Mouse (Mus musculus) midbrain, embryonic 10.5 days (tissue): ENCODE measurements around the gene Brdt. TPM values are rescaled to one million over a fixed set of nuclear protein-coding genes. Genes with fewer than 3 reads are reported as not detected.

Source experiments
- DNase-seq: peaks from one replicate; pipeline ENCODE4 v3.0.0-alpha.2; 2017; ENCODE audit warnings: low spot score
- H3K27ac ChIP-seq: fragments of 300-500 bp; sonication (generic); replicated peaks from 2 replicates; pipeline ENCODE4 v1.5.1; 2016; ENCODE audit warnings: mild to moderate bottlenecking
- H3K27me3 ChIP-seq: fragments of 300-500 bp; sonication (generic); 2 replicates; pipeline ENCODE4 v1.6.1; 2016; ENCODE audit warnings: low read depth, mild to moderate bottlenecking; ENCODE audit not compliant: poor library complexity, severe bottlenecking
- H3K36me3 ChIP-seq: fragments of 300-500 bp; sonication (generic); 2 replicates; pipeline ENCODE4 v1.6.1; 2016; ENCODE audit warnings: mild to moderate bottlenecking, moderate library complexity
- H3K4me1 ChIP-seq: fragments of 300-500 bp; sonication (generic); 2 replicates; pipeline ENCODE4 v1.6.1; 2016
- H3K4me3 ChIP-seq: fragments of 300-500 bp; sonication (generic); 2 replicates; pipeline ENCODE4 v1.5.1; 2016; ENCODE audit warnings: mild to moderate bottlenecking, moderate library complexity
- H3K9me3 ChIP-seq: fragments of 300-500 bp; sonication (generic); replicated peaks from 2 replicates; pipeline ENCODE4 v1.6.1; 2016; ENCODE audit warnings: mild to moderate bottlenecking
- WGBS: fragments of 180-500 bp; shearing (Covaris S2); methylation state at CpG from one replicate; pipeline ENCODE4 v1.1.7; 2016; 5-methylcytosine and 5-hydroxymethylcytosine counted together
- polyA plus RNA-seq: library from polyadenylated mRNA; unstranded; fragments of >200 nt; fragmentation: Nextera tagmentation; extraction: Ambion mirVana; gene quantifications from 2 replicates; pipeline ENCODE4 v1.2.1, GENCODE M21; 2016

The Brdt gene
- polyA plus RNA-seq, 1 experiment from 2014 or later: 1.2 TPM

DNA sequence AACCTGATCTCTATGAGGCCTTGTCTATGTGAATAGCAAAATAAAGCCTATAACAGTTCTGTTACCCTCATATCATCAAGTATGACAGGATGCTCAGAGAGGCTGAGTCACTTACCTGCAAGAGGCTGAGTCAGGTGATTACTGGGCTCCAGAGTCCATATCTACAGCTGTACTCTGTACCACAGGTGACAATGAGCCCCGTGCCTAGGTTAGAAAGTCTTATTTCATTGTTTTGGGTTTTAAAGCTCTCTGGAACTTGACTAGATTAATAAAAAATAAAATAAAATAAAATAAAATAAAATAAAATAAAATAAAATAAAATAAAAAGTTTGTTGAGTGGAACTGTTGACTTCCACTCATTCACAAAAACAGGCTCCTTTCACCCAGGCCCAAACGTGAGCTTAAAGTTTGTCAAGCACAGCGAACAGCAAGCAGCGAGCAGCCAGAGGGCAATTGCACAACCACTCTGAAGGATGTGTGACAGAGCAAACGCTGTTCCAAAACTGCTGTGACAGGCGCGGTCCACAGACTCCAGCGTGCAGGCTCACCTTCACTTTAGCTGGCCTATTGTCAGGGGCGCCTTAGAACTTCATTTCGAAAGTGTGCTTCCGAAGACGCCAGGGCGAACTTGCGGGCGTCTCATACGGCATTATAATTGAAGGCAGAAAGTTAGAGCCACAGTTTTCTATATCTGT lies 35.0 kb upstream of the Brdt start:
- Histone ChIP-seq H3K4me3 (no peak overlapping the region), H3K27me3 (peaks cover 21% of the 10 kb centered on the region), H3K4me1 (peaks cover 12% of the 10 kb centered on the region), H3K36me3 (no peaks in the 10 kb centered on the region), H3K9me3 (no peaks in the 10 kb centered on the region), H3K27ac (no peak overlapping the region)
- 75% methylated on average over 16 of the region's 16 CpGs for WGBS
- no peak for DNase-seq

DNA sequence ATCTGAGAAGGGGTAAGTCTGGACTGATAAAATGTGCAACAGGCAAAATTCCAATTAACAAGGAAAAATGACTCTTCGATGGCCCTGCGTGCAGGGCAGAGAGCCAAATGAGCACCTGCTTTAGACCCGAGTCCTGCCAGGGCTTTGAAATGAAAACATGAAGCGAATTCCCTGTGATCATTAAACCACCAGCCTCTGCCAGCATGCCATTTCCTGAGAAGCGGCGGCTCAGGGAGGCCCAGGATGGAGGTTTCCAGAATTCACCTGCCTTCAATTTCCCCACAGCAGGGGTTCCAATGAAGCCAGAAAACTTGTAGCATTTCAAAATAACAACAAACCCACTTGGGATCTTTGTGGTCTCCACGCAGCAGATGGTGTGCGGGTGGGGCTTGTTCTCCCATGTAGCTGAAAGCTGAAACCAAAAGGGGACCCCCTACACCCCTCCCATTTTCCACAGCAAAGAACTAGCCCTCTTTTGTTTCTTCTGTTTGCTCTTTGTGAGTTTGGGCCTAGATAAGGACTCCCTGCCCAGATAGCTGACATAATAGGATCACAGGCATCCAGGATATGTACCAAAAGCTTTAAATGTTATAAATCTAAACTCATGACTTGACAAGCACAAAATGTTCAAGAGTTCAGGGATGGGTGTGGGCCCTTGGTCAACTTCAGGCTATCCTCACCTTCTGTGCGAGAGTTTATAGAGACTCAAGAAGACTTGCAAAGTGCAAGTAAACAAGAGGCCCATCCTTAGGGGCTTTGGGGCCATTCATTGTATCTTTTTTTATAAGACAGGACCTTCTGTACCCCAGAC lies 34.2 kb upstream of the Brdt start:
- Histone ChIP-seq H3K4me1 (peaks cover 12% of the 10 kb centered on the region), H3K36me3 (no peaks in the 10 kb centered on the region), H3K27ac (no peak overlapping the region), H3K9me3 (no peaks in the 10 kb centered on the region), H3K27me3 (peaks cover 14% of the 10 kb centered on the region; the same call in 1 of the 2 replicates), H3K4me3 (no peak overlapping the region)
- WGBS: 52% methylated on average over 9 of the region's 9 CpGs
- DNase-seq: no peak

DNA sequence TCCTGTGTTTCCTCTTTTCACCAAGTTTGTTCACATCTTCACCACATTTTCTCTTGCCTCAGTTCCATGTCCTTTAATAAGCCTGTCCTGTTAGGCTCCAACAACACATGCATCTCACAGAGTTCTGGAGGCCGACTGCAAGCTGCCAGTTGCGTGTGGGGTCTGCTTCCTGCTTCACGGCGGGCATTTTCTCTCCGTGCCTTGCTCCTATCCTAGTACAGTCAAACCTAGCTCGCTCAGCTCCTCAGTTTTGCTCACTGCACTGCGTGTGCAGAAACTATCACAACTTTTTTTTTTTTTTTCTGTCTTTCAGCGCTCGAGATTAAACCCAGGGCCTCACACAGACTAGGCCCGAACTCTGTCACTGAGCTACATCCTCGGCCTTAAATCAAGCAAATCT lies 32.1 kb upstream of the Brdt start:
- H3K9me3 ChIP-seq: no peaks in the 10 kb centered on the region
- WGBS: 82% methylated on average over 11 of the region's 11 CpGs
- H3K27ac ChIP-seq: no peak overlapping the region
- H3K36me3 ChIP-seq: no peaks in the 10 kb centered on the region
- H3K4me3 ChIP-seq: no peak overlapping the region
- H3K27me3 ChIP-seq: no peaks in the 10 kb centered on the region
- peaks cover 12% of the 10 kb centered on the region for H3K4me1 ChIP-seq
- DNase-seq: no peak

DNA sequence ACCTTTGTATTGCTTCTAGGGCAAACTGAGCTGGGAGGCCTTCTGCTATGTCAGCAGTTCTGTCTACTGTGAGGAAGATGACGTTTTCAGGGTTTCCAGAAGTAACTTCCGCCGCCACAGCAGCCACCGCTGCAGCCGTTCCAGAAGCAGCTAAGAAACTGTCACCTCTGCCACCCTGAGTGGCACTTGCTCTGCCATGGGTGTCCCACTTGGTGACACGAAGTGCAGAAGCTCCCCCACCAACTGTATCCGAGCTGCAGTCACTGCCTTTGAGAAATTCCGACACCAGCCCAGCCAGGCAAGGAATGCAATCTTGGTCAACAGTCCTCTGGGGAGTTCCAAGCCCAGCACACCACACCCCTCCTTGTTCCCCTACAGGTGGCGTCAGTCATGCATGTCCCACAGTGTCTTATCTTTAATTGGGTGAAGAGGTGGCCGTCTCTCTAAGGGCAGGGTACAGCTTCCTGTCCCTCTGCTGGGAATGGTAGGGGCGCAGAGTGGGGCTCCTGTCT lies 27.6 kb upstream of the Brdt start:
- 48% methylated on average over 11 of the region's 11 CpGs for WGBS

DNA sequence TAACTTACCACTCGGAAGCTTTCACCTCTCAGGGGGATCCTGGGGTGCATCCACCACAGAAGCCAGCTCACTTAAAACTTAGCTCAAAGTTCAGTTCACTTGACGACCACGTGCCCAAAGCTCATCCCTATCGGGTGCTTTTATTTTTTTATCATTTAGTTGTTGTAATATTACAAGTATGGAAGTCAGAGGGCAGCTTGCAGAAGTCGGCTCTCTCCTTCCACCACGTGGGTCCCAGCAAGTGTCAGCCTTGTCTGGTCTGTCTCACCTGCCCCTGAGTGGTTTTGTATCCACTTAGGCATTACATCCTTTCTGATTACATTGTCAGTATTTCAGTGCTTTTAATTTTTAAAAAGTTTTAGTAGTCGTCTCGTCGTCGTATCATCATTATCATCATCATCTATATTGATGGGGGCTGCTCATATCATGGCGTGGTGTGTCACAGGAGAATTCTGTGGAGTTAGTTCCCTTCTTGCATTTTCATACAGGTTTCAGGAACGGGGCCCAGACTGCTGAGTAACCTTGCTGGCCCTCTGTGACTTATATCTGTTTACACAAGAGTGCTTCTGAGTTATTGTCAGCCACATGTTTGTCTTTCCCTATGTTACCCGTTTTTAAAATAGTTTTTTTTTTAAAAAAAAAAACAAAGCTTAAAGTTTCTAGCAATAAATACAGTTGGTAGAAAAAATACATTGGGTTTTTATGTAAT lies 26.7 kb upstream of the Brdt start:
- DNase-seq: no peak
- no peak overlapping the region for H3K4me3 ChIP-seq
- no peaks in the 10 kb centered on the region for H3K4me1 ChIP-seq
- no peaks in the 10 kb centered on the region for H3K27me3 ChIP-seq
- H3K9me3 ChIP-seq: no peaks in the 10 kb centered on the region
- H3K27ac ChIP-seq: no peak overlapping the region
- no peaks in the 10 kb centered on the region for H3K36me3 ChIP-seq
- 80% methylated on average over 13 of the region's 13 CpGs for WGBS

More for the DNA sequence above, 27.6 kb upstream of the Brdt start:
- Histone ChIP-seq H3K36me3 (no peaks in the 10 kb centered on the region), H3K27me3 (no peaks in the 10 kb centered on the region), H3K27ac (no peak overlapping the region), H3K9me3 (no peaks in the 10 kb centered on the region), H3K4me1 (no peaks in the 10 kb centered on the region), H3K4me3 (no peak overlapping the region)
- DNase-seq: no peak

DNA sequence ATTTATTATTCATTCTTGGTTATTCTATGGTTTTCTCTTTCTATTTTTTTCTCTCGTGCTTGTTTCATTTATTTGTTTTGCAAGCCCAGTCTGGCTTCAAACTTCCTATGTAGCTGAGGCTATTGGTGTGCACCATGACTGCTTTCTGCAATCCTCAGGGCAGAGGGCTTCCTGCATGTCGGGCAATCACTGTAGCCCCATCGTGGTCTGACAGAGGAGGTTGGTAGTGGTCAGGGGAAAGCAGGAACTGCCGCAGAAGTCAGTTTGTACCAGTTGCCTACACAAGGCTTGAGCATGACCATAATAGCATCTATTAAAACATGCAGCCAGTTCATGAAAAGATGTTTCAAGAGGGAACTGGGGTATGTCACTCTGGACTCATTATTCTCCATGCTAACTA lies 23.5 kb upstream of the Brdt start:
- no peaks in the 10 kb centered on the region for H3K36me3 ChIP-seq
- H3K9me3 ChIP-seq: no peaks in the 10 kb centered on the region
- H3K4me3 ChIP-seq: no peak overlapping the region
- 73% methylated on average over 4 of the region's 4 CpGs for WGBS
- no peak for DNase-seq
- no peaks in the 10 kb centered on the region for H3K4me1 ChIP-seq
- no peaks in the 10 kb centered on the region for H3K27me3 ChIP-seq
- no peak overlapping the region for H3K27ac ChIP-seq

DNA sequence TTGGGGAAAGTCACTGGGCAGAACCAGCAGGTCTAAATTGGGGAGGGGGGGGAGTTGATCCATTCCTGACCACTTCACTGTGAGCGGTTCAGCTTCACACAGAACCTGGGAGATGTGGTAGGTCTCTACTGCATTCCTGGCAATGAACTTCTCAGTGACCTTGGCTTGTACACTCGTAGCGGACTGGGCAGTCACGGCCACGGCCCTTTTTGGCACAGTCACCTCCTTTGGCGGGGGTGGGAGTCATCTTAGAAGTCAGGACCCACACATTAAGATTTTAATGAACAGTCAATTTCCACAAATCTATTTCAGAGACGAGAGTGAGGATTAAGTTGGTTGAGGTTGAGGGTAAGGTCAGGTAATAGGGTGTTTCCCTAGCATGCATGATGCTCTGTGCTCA lies 13.8 kb upstream of the Brdt start:
- H3K36me3 ChIP-seq: no peaks in the 10 kb centered on the region
- no peaks in the 10 kb centered on the region for H3K27me3 ChIP-seq
- no peak for DNase-seq
- H3K4me3 ChIP-seq: no peak overlapping the region
- 90% methylated on average over 7 of the region's 7 CpGs for WGBS
- no peak overlapping the region for H3K27ac ChIP-seq
- no peaks in the 10 kb centered on the region for H3K9me3 ChIP-seq
- no peaks in the 10 kb centered on the region for H3K4me1 ChIP-seq

DNA sequence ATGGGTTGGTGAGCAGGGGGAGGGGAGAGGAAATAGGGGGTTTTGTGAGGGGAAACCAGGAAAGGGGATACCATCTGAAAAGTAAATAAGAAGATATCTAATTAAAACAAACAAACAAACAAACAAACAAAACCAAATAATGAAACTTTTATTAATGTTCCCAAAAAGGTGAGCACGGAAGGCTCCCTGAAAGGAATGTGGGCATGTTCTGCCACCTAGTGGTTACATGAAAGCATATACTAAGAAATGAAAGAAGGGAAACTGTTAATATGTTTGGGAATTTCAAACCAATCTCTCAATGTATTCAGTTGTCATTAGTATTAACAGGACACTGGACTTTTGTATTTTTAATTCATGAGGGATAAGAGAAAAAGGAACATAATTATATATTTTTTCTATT lies 10.3 kb upstream of the Brdt start:
- Histone ChIP-seq H3K36me3 (no peaks in the 10 kb centered on the region), H3K4me3 (no peak overlapping the region), H3K27ac (no peak overlapping the region), H3K4me1 (no peaks in the 10 kb centered on the region), H3K9me3 (no peaks in the 10 kb centered on the region), H3K27me3 (no peaks in the 10 kb centered on the region)
- 5% methylated on average over 1 of the region's 1 CpGs for WGBS
- no peak for DNase-seq

DNA sequence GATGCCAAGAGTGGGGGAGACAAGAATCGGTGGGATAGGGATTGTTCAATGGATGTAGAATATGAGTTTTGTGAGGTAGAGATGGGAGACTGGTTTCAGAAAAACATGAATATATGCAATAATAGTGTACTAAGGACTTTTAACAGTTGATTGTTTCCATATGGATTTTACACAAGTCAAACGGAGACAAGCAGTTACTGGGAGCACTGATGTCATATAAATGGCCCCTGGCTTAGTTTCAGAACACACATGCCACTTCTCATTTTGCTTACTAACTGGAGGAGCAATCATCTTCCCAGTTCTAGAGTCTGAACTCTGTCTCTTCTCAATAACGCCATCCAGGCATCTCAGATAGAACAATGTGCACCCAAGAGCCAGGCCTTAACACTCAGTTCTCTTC lies 9.4 kb downstream of the Brdt start:
- WGBS: 82% methylated on average over 3 of the region's 3 CpGs

DNA sequence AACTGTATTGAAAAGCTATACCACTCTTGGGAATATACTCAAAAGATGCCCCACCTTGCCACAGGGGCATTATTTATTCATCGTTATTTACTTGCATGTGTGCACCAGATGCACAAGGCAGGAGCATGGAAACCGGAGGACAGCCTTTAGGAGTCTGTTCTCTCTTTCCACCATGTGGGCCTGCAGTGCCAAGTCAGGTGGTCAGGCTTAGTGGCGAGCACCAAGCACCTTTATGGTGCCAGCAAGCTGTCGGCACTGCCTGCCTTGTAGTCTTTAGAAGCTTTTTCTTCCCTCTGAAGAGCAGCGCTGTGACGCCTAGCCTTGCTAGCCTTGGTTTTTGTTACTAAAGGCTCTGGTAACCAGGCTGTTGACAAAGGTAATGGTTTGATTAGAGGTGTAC lies 11.9 kb downstream of the Brdt start:
- Histone ChIP-seq H3K27me3 (no peaks in the 10 kb centered on the region), H3K9me3 (no peaks in the 10 kb centered on the region), H3K4me3 (no peak overlapping the region), H3K4me1 (no peaks in the 10 kb centered on the region), H3K36me3 (no peaks in the 10 kb centered on the region), H3K27ac (no peak overlapping the region)
- no peak for DNase-seq
- WGBS: 91% methylated on average over 6 of the region's 6 CpGs

More for the DNA sequence above, 9.4 kb downstream of the Brdt start:
- Histone ChIP-seq H3K27me3 (no peaks in the 10 kb centered on the region), H3K36me3 (no peaks in the 10 kb centered on the region), H3K27ac (no peak overlapping the region), H3K9me3 (no peaks in the 10 kb centered on the region), H3K4me1 (no peaks in the 10 kb centered on the region), H3K4me3 (no peak overlapping the region)
- no peak for DNase-seq

DNA sequence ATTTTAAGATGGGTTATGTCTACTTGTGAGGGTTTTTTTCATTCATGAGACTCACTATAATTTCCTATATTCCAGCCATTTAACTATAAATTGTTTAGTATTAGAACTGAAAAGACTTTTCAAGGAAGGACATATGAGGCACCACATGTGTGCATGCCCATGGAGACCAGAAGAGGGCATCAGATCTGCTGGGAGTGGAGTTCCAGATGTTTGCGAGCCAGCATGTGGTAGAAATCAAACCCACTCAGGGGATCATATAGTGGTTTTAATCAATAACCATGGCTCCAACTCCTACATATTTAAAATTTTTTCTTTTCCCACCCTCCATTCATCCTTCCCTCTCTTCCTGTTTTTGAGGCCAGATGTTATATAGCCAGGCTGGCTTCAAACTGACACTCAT lies 15.3 kb downstream of the Brdt start:
- no peak overlapping the region for H3K4me3 ChIP-seq
- no peaks in the 10 kb centered on the region for H3K27me3 ChIP-seq
- H3K9me3 ChIP-seq: no peaks in the 10 kb centered on the region
- H3K27ac ChIP-seq: no peak overlapping the region
- no peaks in the 10 kb centered on the region for H3K4me1 ChIP-seq
- WGBS: 79% methylated on average over 1 of the region's 1 CpGs
- H3K36me3 ChIP-seq: no peaks in the 10 kb centered on the region
- no peak for DNase-seq

DNA sequence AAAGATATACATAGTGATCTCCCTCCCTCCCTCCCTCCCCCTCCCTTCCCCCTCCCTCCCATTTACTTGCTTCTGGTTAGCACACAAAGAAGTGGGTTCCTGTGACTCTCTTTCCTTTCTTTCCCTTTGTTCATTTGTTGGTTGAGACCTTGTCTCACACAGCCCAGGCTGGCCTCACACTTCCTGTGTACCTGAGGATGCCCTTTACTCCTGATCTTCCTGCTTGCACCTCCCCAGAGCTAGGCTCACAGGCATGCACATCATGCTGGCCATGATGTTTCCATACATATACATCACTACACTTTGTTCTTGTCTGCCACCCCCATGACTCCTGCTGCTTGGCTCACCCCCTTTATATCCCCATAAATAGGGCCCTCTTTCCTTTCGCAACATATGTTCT lies 21.6 kb downstream of the Brdt start:
- Histone ChIP-seq H3K4me3 (no peak overlapping the region), H3K27me3 (no peaks in the 10 kb centered on the region), H3K27ac (no peak overlapping the region), H3K9me3 (no peaks in the 10 kb centered on the region), H3K36me3 (no peaks in the 10 kb centered on the region), H3K4me1 (no peaks in the 10 kb centered on the region)
- WGBS: 95% methylated on average over 1 of the region's 1 CpGs
- no peak for DNase-seq

DNA sequence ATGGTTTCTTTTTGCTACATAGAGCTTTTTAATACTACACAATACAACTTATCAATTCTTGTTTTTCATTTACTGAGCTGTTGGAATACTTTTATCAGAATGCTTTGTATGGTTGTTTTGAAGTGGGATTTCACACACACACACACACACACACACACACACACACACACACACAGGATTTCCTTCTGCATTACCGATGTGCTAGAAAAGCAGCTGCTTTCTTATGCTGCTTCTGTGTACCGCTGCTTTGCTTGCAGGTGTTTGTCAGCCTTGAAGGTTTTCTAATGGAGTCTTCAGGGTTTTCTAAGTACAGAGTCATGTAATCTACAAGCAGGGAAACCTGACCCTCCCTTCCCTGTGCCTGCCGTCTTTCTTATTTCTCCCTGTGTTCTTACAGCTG lies 23.0 kb downstream of the Brdt start:
- Histone ChIP-seq H3K27me3 (no peaks in the 10 kb centered on the region), H3K9me3 (no peaks in the 10 kb centered on the region), H3K4me3 (no peak overlapping the region), H3K36me3 (no peaks in the 10 kb centered on the region), H3K27ac (no peak overlapping the region), H3K4me1 (no peaks in the 10 kb centered on the region)
- WGBS: 87% methylated on average over 3 of the region's 3 CpGs
- DNase-seq: no peak
